Mouse (Mus musculus) heart, postnatal 36 days (tissue): Measurements from ENCODE around the gene Top3b. TPM values are rescaled to one million over a fixed set of nuclear protein-coding genes. Genes with fewer than 3 reads are reported as not detected.
"Not testable (repeated sequence)": the region's sequence is repeated elsewhere in the genome, so short reads cannot be mapped to it uniquely, and the experiment has no call there.

Source experiments
- DNase-seq, 2 experiments: peaks; one replicate each; pipeline ENCODE4 v3.0.0; 2021 to 2022
- intact Hi-C: fragments of 180-260 bp; cut with DNase I; formaldehyde crosslinking; loops from one replicate; pipeline ENCODE4 v1.15.1; 2025
- total RNA-seq, 2 experiments: library from RNA; stranded (reverse); gene quantifications; 2 replicates each; pipeline ENCODE4 v1.2.3; 2021

The Top3b gene
- 10 to 100 TPM; 25.2 to 32.6 TPM for total RNA-seq

GRCm38 (mm10) chr16:16870617-16871331, at the start of gene Top3b, which contains the start of gene Vpreb1:
TSS of gene Top3b (plus strand) at chr16:16870736.
TSS of gene Vpreb1 (minus strand) at chr16:16870843.
- DNase-seq: peak; percentile 82 to 85
- intact Hi-C loops: loop anchor here (1.0 kb wide), 1 partner anchor 26 kb away; the partner anchor contains the start of gene Ppm1f

GRCm38 (mm10) chr16:16825476-16825875, 45.1 kb upstream of the Top3b start:
- intact Hi-C loops: no loop called here
- DNase-seq: no peak

- no peak for DNase-seq
- intact Hi-C loops: no loop called here
These were observed 44.3 kb upstream of the Top3b start for GRCm38 (mm10) chr16:16826223-16826622.

GRCm38 (mm10) chr16:16828757-16829615, 41.5 kb upstream of the Top3b start, which contains the start of gene Spag6l:
TSS of gene Spag6l (minus strand) at chr16:16829456.
- peak in 1 of 2 experiments; percentile 14 for DNase-seq
- intact Hi-C loops: no loop called here

- no peak for DNase-seq
- intact Hi-C loops: loop anchor here (1.0 kb wide), 1 partner anchor 19 kb away; no protein-coding TSS in a partner anchor
These were observed 40.9 kb upstream of the Top3b start for GRCm38 (mm10) chr16:16829671-16830070.

GRCm38 (mm10) chr16:16849196-16849595, 21.3 kb upstream of the Top3b start:
- no peak for DNase-seq
- intact Hi-C loops: no loop called here

GRCm38 (mm10) chr16:16852411-16852810, 18.1 kb upstream of the Top3b start:
- DNase-seq: no peak
- intact Hi-C loops: no loop called here

- peak; percentile 56 to 69 for DNase-seq
- intact Hi-C loops: loop anchor here (1.0 to 5.0 kb wide), 2 partner anchors 42 to 57 kb away; partner anchors contain the start of gene Ppm1f
These were observed 15.7 kb upstream of the Top3b start for GRCm38 (mm10) chr16:16854836-16855235.

- no peak for DNase-seq
- intact Hi-C loops: loop anchor here (1.0 to 5.0 kb wide), 2 partner anchors 42 to 57 kb away; partner anchors contain the start of gene Ppm1f
These were observed 15.0 kb upstream of the Top3b start for GRCm38 (mm10) chr16:16855541-16855940.

GRCm38 (mm10) chr16:16856054-16856453, 14.5 kb upstream of the Top3b start:
- intact Hi-C loops: loop anchor here (5.0 kb wide), 1 partner anchor 41 kb away; the partner anchor contains the start of gene Ppm1f
- not testable (repeated sequence) for DNase-seq

- DNase-seq: no peak
- intact Hi-C loops: loop anchor here (5.0 kb wide), 1 partner anchor 40 kb away; the partner anchor contains the start of gene Ppm1f
These were observed 13.6 kb upstream of the Top3b start for GRCm38 (mm10) chr16:16856731-16857476.

- intact Hi-C loops: no loop called here
These were observed 8.2 kb upstream of the Top3b start for GRCm38 (mm10) chr16:16862288-16862687.

GRCm38 (mm10) chr16:16863978-16864377, 6.6 kb upstream of the Top3b start, which contains the start of gene Igll1:
TSS of gene Igll1 (minus strand) at chr16:16863985.
- intact Hi-C loops: no loop called here
- DNase-seq: no peak

More at GRCm38 (mm10) chr16:16862288-16862687, 8.2 kb upstream of the Top3b start:
- DNase-seq: no peak

- intact Hi-C loops: no loop called here
These were observed 5.3 kb upstream of the Top3b start for GRCm38 (mm10) chr16:16865217-16865616.

GRCm38 (mm10) chr16:16865696-16866561, 4.6 kb upstream of the Top3b start:
- intact Hi-C loops: no loop called here
- DNase-seq: no peak

More at GRCm38 (mm10) chr16:16865217-16865616, 5.3 kb upstream of the Top3b start:
- no peak for DNase-seq

- DNase-seq: no peak
- intact Hi-C loops: loop anchor here (1.0 kb wide), 1 partner anchor 26 kb away; the partner anchor contains the start of gene Ppm1f
These were observed 307 bp upstream of the Top3b start for GRCm38 (mm10) chr16:16870241-16870616.

GRCm38 (mm10) chr16:16879025-16879424, 8.5 kb downstream of the Top3b start:
- intact Hi-C loops: no loop called here
- DNase-seq: no peak

GRCm38 (mm10) chr16:16888341-16888740, 17.8 kb downstream of the Top3b start:
- DNase-seq: no peak
- intact Hi-C loops: no loop called here

- intact Hi-C loops: no loop called here
These were observed 21.8 kb downstream of the Top3b start for GRCm38 (mm10) chr16:16892366-16892765.

More at GRCm38 (mm10) chr16:16892366-16892765, 21.8 kb downstream of the Top3b start:
- DNase-seq: no peak
